Mouse (Mus musculus) left cerebral cortex, postnatal 4 days (tissue): Measurements from ENCODE around the gene Rbfox1. TPM values are rescaled to one million over a fixed set of nuclear protein-coding genes. Genes with fewer than 3 reads are reported as not detected.

Experiments used
- DNase-seq: peaks from one replicate; pipeline ENCODE4 v3.0.0-alpha.2; 2022
- intact Hi-C: fragments of 180-260 bp; cut with DNase I; formaldehyde crosslinking; loops from one replicate; pipeline ENCODE4 v1.15.1; 2025
- total RNA-seq, 2 experiments: library from RNA; stranded (reverse); gene quantifications; 2 replicates each; pipeline ENCODE4 v1.2.3; 2021

Rbfox1 gene
- total RNA-seq, 2 experiments from 2014 or later, result 244 to 249 TPM

GRCm38 (mm10) chr16:6885617-6886016 is 1000.5 kb downstream of the Rbfox1 start:
- intact Hi-C loops, result no loop called here
- DNase-seq, result no peak

- intact Hi-C loops, result no loop called here
- DNase-seq, result no peak
Measured at GRCm38 (mm10) chr16:6889221-6889620, 1004.1 kb downstream of the Rbfox1 start.

- DNase-seq, result no peak
- intact Hi-C loops, result no loop called here
Measured at GRCm38 (mm10) chr16:6897734-6898133, 1012.6 kb downstream of the Rbfox1 start.

GRCm38 (mm10) chr16:6900006-6900405 is 1014.9 kb downstream of the Rbfox1 start:
- intact Hi-C loops, result no loop called here
- DNase-seq, result no peak

- intact Hi-C loops, result no loop called here
- no peak for DNase-seq
Measured at GRCm38 (mm10) chr16:6904984-6905383, 1019.8 kb downstream of the Rbfox1 start.

- intact Hi-C loops, result no loop called here
- no peak for DNase-seq
Measured at GRCm38 (mm10) chr16:6906001-6906400, 1020.8 kb downstream of the Rbfox1 start.

GRCm38 (mm10) chr16:6907550-6907949 is 1022.4 kb downstream of the Rbfox1 start:
- intact Hi-C loops, result no loop called here
- DNase-seq, result peak; percentile 63

- no peak for DNase-seq
- intact Hi-C loops, result no loop called here
Measured at GRCm38 (mm10) chr16:6914531-6914930, 1029.4 kb downstream of the Rbfox1 start.

GRCm38 (mm10) chr16:6918641-6919040 is 1033.5 kb downstream of the Rbfox1 start:
- intact Hi-C loops, result no loop called here

GRCm38 (mm10) chr16:6919681-6920080 is 1034.5 kb downstream of the Rbfox1 start:
- no peak for DNase-seq
- intact Hi-C loops, result no loop called here

More at GRCm38 (mm10) chr16:6918641-6919040, 1033.5 kb downstream of the Rbfox1 start:
- no peak for DNase-seq

- DNase-seq, result no peak
- intact Hi-C loops, result no loop called here
Measured at GRCm38 (mm10) chr16:6927661-6928060, 1042.5 kb downstream of the Rbfox1 start.

GRCm38 (mm10) chr16:6930795-6931194 is 1045.6 kb downstream of the Rbfox1 start:
- no peak for DNase-seq
- intact Hi-C loops, result no loop called here

GRCm38 (mm10) chr16:6946151-6946550 is 1061.0 kb downstream of the Rbfox1 start:
- intact Hi-C loops, result no loop called here
- no peak for DNase-seq

- intact Hi-C loops, result no loop called here
- DNase-seq, result peak; percentile 6
Measured at GRCm38 (mm10) chr16:6949666-6950065, 1064.5 kb downstream of the Rbfox1 start.

GRCm38 (mm10) chr16:6955102-6955675 is 1070.0 kb downstream of the Rbfox1 start:
- intact Hi-C loops, result no loop called here
- no peak for DNase-seq

- DNase-seq, result no peak
- intact Hi-C loops, result no loop called here
Measured at GRCm38 (mm10) chr16:6961931-6962379, 1076.8 kb downstream of the Rbfox1 start.

- intact Hi-C loops, result no loop called here
- DNase-seq, result no peak
Measured at GRCm38 (mm10) chr16:6962508-6962907, 1077.4 kb downstream of the Rbfox1 start.

GRCm38 (mm10) chr16:6963533-6963932 is 1078.4 kb downstream of the Rbfox1 start:
- DNase-seq, result no peak
- intact Hi-C loops, result no loop called here

- DNase-seq, result no peak
- intact Hi-C loops, result no loop called here
Measured at GRCm38 (mm10) chr16:6964720-6965583, 1079.8 kb downstream of the Rbfox1 start.

GRCm38 (mm10) chr16:6969986-6970385 is 1084.8 kb downstream of the Rbfox1 start:
- DNase-seq, result no peak
- intact Hi-C loops, result no loop called here

GRCm38 (mm10) chr16:6976341-6976740 is 1091.2 kb downstream of the Rbfox1 start:
- intact Hi-C loops, result no loop called here
- DNase-seq, result no peak

GRCm38 (mm10) chr16:6983947-6984346 is 1098.8 kb downstream of the Rbfox1 start:
- intact Hi-C loops, result no loop called here
- DNase-seq, result no peak
